Mouse (Mus musculus) heart, postnatal 0 days (tissue): Measurements from ENCODE around the gene Alpl. TPM values are rescaled to one million over a fixed set of nuclear protein-coding genes. Genes with fewer than 3 reads are reported as not detected.

Experiments used
- ATAC-seq: fragments of 200-750 bp; cut with Nextera tagmentation; 2 replicates; pipeline ENCODE4 v1.8.0; 2017; ENCODE audit warnings: low read depth, moderate number of reproducible peaks, moderate library complexity; ENCODE audit not compliant: insufficient read depth
- DNase-seq: peaks from one replicate; pipeline ENCODE4 v3.0.0-alpha.2; 2016; ENCODE audit warnings: low spot score
- H3K27ac ChIP-seq: fragments of 300-500 bp; sonication (generic); 2 replicates; pipeline ENCODE4 v1.5.1; 2014; ENCODE audit warnings: low read depth, mild to moderate bottlenecking
- H3K27me3 ChIP-seq: fragments of 300-500 bp; sonication (generic); 2 replicates; pipeline ENCODE4 v1.6.1; 2014; ENCODE audit warnings: low read length, mixed read lengths; ENCODE audit not compliant: control insufficient read depth, insufficient read depth
- H3K36me3 ChIP-seq: fragments of 300-500 bp; sonication (generic); replicated peaks from 2 replicates; pipeline ENCODE4 v1.6.1; 2014; ENCODE audit warnings: low read length, mixed read lengths; ENCODE audit not compliant: control insufficient read depth, insufficient read depth
- H3K4me1 ChIP-seq: fragments of 300-500 bp; sonication (generic); 2 replicates; pipeline ENCODE4 v1.6.1; 2014; ENCODE audit warnings: antibody characterized with exemption; ENCODE audit not compliant: control insufficient read depth, insufficient read depth
- H3K4me2 ChIP-seq: fragments of 300-500 bp; sonication (generic); 2 replicates; pipeline ENCODE4 v1.6.1; 2014; ENCODE audit warnings: low read depth, mild to moderate bottlenecking, low read length, moderate library complexity
- H3K4me3 ChIP-seq: fragments of 300-500 bp; sonication (generic); 2 replicates; pipeline ENCODE4 v1.5.1; 2014; ENCODE audit warnings: low read depth, low read length
- H3K9ac ChIP-seq: fragments of 300-500 bp; sonication (generic); replicated peaks from 2 replicates; pipeline ENCODE4 v1.6.1; 2014; ENCODE audit warnings: low read depth, low read length, mixed read lengths
- H3K9me3 ChIP-seq: fragments of 300-500 bp; sonication (generic); replicated peaks from 2 replicates; pipeline ENCODE4 v1.6.1; 2016; ENCODE audit warnings: low read length; ENCODE audit not compliant: control insufficient read depth
- CTCF ChIP-seq: IDR thresholded peaks from 2 replicates; pipeline ENCODE4 v1.5.1; 2016; ENCODE audit warnings: antibody characterized with exemption, control low read depth, low read depth
- EP300 ChIP-seq: IDR thresholded peaks from 2 replicates; pipeline ENCODE4 v1.6.1; 2016; ENCODE audit warnings: antibody characterized with exemption, low read depth
- WGBS: fragments of 180-500 bp; shearing (Covaris S2); extraction: QIAGEN DNeasy Blood & Tissue Kit; methylation state at CpG from one replicate; pipeline ENCODE4 v1.1.7; 2014; 5-methylcytosine and 5-hydroxymethylcytosine counted together
- polyA plus RNA-seq: library from polyadenylated mRNA; unstranded; fragments of >200 nt; fragmentation: Nextera tagmentation; extraction: Ambion mirVana; gene quantifications from 2 replicates; pipeline ENCODE4 v1.2.1, GENCODE M21; 2015
- total RNA-seq: library from RNA; depleted of rRNA; stranded (reverse); fragments of >200 nt; gene quantifications from 2 replicates; pipeline ENCODE4 v1.2.3, GENCODE M21; 2014; ENCODE audit warnings: low replicate concordance

Gene Alpl
- total and polyA plus RNA-seq, 2 experiments from 2014 or later = 2.3 to 2.4 TPM

DNA sequence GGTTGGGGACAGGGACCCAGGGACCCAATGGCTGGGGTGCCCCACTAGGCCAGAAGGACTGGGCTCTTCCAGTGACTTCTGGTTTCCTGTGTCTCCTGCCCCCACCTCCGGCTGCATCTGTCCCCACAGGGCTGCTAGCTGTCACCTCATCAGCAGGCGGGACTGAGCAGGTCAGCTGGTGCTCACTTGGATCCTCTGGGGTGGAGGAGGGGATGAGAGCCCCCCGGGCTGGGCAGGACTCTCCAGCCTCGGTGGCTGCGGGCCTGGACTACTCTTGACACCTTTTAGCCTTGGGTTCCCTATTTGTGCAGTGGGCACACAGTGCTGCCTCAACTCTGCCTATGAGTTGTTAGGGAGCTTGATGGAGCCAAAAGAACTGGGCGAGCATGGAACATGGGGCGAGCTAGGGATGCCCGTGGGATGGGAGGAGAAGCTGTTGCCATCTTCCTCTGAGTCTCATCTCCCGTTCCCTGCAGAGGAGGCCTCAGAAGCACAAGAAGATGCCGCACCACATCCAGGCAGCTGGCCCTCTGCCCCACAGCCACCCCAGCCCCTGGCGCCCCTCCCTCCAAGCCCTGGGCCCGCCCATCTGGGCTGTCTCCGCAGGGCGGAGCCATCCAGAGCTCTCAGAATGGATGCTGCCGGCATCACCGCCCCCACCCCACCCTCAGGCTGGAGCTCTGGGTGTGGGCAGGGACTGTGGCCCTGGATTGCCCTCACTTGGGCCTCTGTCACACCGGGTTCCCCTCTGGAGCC is 67.6 kb downstream of the Alpl start:
- Histone ChIP-seq H3K4me1 (no peaks in the 10 kb centered on the region), H3K9ac (no peak overlapping the region), H3K27me3 (peaks cover 54% of the 10 kb centered on the region), H3K9me3 (no peaks in the 10 kb centered on the region), H3K4me3 (no peak overlapping the region), H3K27ac (no peak overlapping the region), H3K4me2 (no peak overlapping the region), H3K36me3 (no peaks in the 10 kb centered on the region)
- ATAC-seq (no peak), DNase-seq (no peak)
- TF ChIP-seq EP300 (no peak), CTCF (no peak)
- WGBS = 20% methylated on average over 15 of the region's 17 CpGs

DNA sequence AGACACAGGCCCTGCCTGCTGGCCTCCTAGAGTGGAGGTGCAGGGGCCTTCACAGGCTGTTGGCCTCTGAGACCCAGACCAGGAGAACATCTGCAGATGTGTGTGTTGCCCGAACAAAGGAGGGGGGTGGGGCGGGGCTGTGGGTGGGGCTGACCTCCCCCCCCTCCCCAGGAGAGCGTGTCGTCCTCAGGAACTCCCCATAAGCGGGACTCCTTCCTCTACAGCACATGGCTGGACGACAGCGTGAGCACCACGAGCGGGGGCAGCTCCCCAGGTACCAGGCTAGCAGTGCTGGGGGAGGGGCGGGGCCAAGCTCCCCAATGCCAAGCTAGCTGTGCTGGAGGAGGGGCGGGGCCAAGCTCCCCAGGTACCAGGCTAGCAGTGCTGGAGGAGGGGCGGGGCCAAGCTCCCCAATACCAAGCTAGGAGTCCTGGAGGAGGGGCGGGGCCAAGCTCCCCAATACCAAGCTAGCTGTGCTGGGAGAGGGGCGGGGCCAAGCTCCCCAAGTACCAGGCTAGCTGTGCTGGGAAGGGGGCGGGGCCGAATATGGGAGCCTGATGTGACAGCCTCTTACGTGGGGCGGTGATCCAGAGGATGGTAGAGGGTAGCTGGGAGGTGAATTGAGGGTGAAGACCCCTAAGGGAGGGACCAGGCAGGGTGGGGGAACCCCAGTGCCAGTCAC is 68.5 kb downstream of the Alpl start:
- Histone ChIP-seq H3K27ac (no peak overlapping the region), H3K9ac (no peak overlapping the region), H3K36me3 (no peaks in the 10 kb centered on the region), H3K27me3 (peaks cover 60% of the 10 kb centered on the region), H3K4me1 (no peaks in the 10 kb centered on the region), H3K9me3 (no peaks in the 10 kb centered on the region), H3K4me3 (no peak overlapping the region), H3K4me2 (no peak overlapping the region)
- 10% methylated on average over 18 of the region's 18 CpGs for WGBS
- DNase-seq (no peak), ATAC-seq (no peak)
- TF ChIP-seq EP300 (no peak), CTCF (no peak)

DNA sequence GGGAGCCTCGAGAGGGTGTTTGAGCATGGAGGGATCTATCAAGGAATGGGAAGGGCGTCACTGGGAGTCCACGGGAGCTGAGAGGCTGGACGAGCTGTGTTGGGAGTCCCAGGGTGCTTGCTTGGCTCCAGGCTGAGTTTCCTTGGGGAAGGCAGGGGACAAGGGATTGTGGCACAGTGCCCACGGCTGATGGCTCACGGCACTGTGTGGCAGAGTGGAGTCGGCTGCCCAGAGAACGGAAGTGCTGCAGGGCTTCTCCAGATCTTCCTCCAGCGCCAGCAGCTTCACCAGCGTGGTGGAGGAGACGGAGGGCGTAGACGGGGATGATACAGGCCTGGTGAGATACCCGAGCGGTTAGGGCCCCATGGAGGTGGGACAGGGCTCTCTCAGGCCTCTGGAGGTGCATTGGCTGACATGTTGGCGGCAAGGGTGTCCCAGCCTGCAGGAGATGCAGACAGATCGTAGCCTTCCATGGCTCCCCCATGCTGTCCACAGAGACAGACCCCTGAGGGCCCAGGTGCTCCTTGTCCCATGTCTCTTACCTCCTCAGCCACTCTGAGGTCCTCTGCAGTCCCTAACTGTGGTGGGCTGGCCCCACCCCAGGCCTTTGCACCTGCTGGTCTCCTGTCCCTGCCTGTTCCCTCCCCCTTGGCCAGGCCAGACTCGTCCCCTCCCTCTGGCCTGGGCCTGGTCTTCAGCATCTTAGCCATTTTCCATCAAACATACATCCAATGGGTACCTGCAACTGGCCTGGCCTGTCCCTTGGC is 69.3 kb downstream of the Alpl start:
- 79% methylated on average over 18 of the region's 18 CpGs for WGBS
- no peaks in the 10 kb centered on the region for H3K4me1 ChIP-seq
- no peak overlapping the region for H3K4me2 ChIP-seq
- no peak overlapping the region for H3K4me3 ChIP-seq
- DNase-seq (no peak), ATAC-seq (no peak)
- no peak overlapping the region for H3K9ac ChIP-seq
- H3K9me3 ChIP-seq = no peaks in the 10 kb centered on the region
- TF ChIP-seq EP300 (no peak), CTCF (no peak)
- no peak overlapping the region for H3K27ac ChIP-seq
- H3K36me3 ChIP-seq = no peaks in the 10 kb centered on the region
- peaks cover 62% of the 10 kb centered on the region for H3K27me3 ChIP-seq

DNA sequence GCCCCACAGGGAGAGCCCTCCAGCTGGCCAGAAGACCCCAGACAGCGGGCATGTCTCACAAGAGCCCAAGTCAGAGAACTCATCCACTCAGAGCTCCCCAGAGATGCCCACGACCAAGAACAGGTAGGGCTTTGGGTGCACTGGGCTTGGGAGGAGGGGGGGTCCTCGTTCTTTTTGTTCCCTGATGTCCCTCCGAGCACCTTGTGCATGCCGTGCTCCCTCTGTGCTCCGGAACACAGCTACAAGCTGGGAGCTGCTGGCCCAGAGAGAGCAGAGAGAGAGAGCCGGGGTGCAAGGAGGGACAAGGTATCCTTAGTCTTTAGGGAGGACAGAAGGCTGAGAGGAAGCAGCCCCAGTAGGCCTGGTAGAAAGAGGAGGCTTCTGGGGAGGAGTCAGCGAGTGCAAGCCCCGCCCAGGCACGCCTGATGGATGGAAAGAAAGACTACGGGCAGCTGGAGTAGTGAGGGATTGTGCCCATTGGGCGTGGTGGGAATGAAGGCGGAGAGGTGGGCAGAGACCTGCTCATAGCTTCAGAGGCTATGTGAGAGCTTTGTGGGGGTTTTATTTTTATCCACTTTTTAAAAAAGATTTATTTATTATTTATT is 70.5 kb downstream of the Alpl start:
- no peak overlapping the region for H3K4me2 ChIP-seq
- TF ChIP-seq EP300 (no peak), CTCF (no peak)
- no peak overlapping the region for H3K4me3 ChIP-seq
- no peaks in the 10 kb centered on the region for H3K36me3 ChIP-seq
- H3K27me3 ChIP-seq = peaks cover 66% of the 10 kb centered on the region
- no peak overlapping the region for H3K9ac ChIP-seq
- DNase-seq (no peak), ATAC-seq (no peak)
- no peak overlapping the region for H3K27ac ChIP-seq
- WGBS = 77% methylated on average over 13 of the region's 13 CpGs
- no peaks in the 10 kb centered on the region for H3K4me1 ChIP-seq
- H3K9me3 ChIP-seq = no peaks in the 10 kb centered on the region

DNA sequence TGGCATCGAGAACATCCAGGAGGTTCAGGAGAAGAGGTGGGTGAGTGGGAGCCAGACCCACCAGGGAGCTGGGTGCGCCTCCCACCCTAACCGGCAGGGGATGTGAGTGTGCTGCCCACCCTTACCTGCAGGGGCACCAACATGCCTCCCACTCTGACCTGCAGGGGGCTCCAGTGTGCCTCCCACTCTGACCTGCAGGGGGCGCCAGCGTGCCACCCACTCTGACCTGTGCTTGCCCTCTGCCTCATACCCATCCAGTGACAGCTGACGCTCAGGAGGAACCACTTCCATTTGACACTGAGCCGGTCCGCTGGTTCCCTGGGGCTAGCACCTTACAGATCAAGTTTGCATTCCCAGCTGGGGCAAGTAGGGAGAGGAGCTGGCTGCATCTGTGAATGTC is 71.4 kb downstream of the Alpl start:
- H3K9ac ChIP-seq = no peak overlapping the region
- peak overlapping the region; percentile 50 for H3K4me2 ChIP-seq
- H3K4me3 ChIP-seq = peak overlapping the region; percentile 30
- H3K4me1 ChIP-seq = no peaks in the 10 kb centered on the region
- ATAC-seq (peak; percentile 70), DNase-seq (peak; percentile 44)
- H3K36me3 ChIP-seq = no peaks in the 10 kb centered on the region
- no peak for TF ChIP-seq EP300
- peak; percentile 94 for TF ChIP-seq CTCF
- H3K9me3 ChIP-seq = no peaks in the 10 kb centered on the region
- 45% methylated on average over 8 of the region's 8 CpGs for WGBS
- H3K27ac ChIP-seq = peak overlapping the region; percentile 74
- H3K27me3 ChIP-seq = peaks cover 72% of the 10 kb centered on the region
